In genomic region chr2:118763469-118763868, GRCm38 (mm10) we compare ENCODE assay signal across 10 mouse cellular contexts. TPM values are rescaled to one million over a fixed set of nuclear protein-coding genes. Genes with fewer than 3 reads are reported as not detected.
DNase-seq lines count a peak whose midpoint lies in the region; ATAC-seq and TF ChIP-seq lines count a peak whose summit lies in the region.
"Had no signal": no experiment of that assay in that cellular context is flagged by ENCODE, and none has a peak within 500 bp of the region (broad histone marks: within the 10 kb centered on the region; RNA-seq: fewer than 3 reads in every experiment).

No protein-coding gene starts in this region.

- no peak overlapping the region for H3K4me3 ChIP-seq in midbrain, embryonic 13.5 days (replicated peaks)
- H3K4me3 ChIP-seq in midbrain, postnatal 0 days (ENCODE audit: low read depth, low read length), result no peak overlapping the region
- no peak overlapping the region for H3K4me3 ChIP-seq in forebrain, embryonic 13.5 days
- H3K4me3 ChIP-seq in hindbrain, embryonic 16.5 days (ENCODE audit: low read length), result no peak overlapping the region
- H3K4me3 ChIP-seq in lung, embryonic 14.5 days (ENCODE audit: low read depth, low read length), result no peak overlapping the region
- H3K4me3 ChIP-seq: limb, embryonic 13.5 days had no signal

- WGBS in midbrain, embryonic 13.5 days, result 62% methylated on average over 7 of the region's 7 CpGs
- WGBS in midbrain, postnatal 0 days, result 60% methylated on average over 7 of the region's 7 CpGs
- 61% methylated on average over 7 of the region's 7 CpGs for WGBS in forebrain, embryonic 13.5 days
- WGBS in hindbrain, embryonic 16.5 days, result 64% methylated on average over 7 of the region's 7 CpGs
- WGBS in lung, embryonic 14.5 days, result 55% methylated on average over 6 of the region's 7 CpGs

- H3K9me3 ChIP-seq in midbrain, embryonic 13.5 days, result no peaks in the 10 kb centered on the region
- H3K9me3 ChIP-seq in midbrain, postnatal 0 days (ENCODE audit: low read length), result no peaks in the 10 kb centered on the region
- no peaks in the 10 kb centered on the region for H3K9me3 ChIP-seq in forebrain, embryonic 13.5 days (replicated peaks)
- H3K9me3 ChIP-seq in hindbrain, embryonic 16.5 days (ENCODE audit: control insufficient read depth, low read length), result no peaks in the 10 kb centered on the region
- no peaks in the 10 kb centered on the region for H3K9me3 ChIP-seq in lung, embryonic 14.5 days (ENCODE audit: low read depth, low read length)
- H3K9me3 ChIP-seq: limb, embryonic 13.5 days had no signal

- H3K4me2 ChIP-seq in midbrain, embryonic 13.5 days (replicated peaks), result no peak overlapping the region
- no peak overlapping the region for H3K4me2 ChIP-seq in midbrain, postnatal 0 days (ENCODE audit: low read depth, low read length, poor library complexity, severe bottlenecking)
- H3K4me2 ChIP-seq in forebrain, embryonic 13.5 days, result no peak overlapping the region
- no peak overlapping the region for H3K4me2 ChIP-seq in hindbrain, embryonic 16.5 days (ENCODE audit: low read length)
- H3K4me2 ChIP-seq in lung, embryonic 14.5 days, result no peak overlapping the region

- peaks cover 49% of the 10 kb centered on the region for H3K4me1 ChIP-seq in midbrain, embryonic 13.5 days (replicated peaks)
- peaks cover 8% of the 10 kb centered on the region for H3K4me1 ChIP-seq in midbrain, postnatal 0 days (ENCODE audit: insufficient read depth, low read length)
- H3K4me1 ChIP-seq in forebrain, embryonic 13.5 days, result peaks cover 50% of the 10 kb centered on the region
- peaks cover 31% of the 10 kb centered on the region for H3K4me1 ChIP-seq in hindbrain, embryonic 16.5 days (ENCODE audit: control insufficient read depth, insufficient read depth, low read depth, low read length)
- H3K4me1 ChIP-seq in lung, embryonic 14.5 days (ENCODE audit: insufficient read depth), result peaks cover 30% of the 10 kb centered on the region

- TF ChIP-seq CTCF in midbrain, postnatal 0 days (IDR thresholded peaks at IDR 0.05), result no peak
- no peak for TF ChIP-seq CTCF in lung, embryonic 14.5 days (IDR thresholded peaks at IDR 0.05; ENCODE audit: low read depth)

- H3K36me3 ChIP-seq in midbrain, embryonic 13.5 days, result no peaks in the 10 kb centered on the region
- H3K36me3 ChIP-seq in midbrain, postnatal 0 days (ENCODE audit: insufficient read depth, low read length), result no peaks in the 10 kb centered on the region
- no peaks in the 10 kb centered on the region for H3K36me3 ChIP-seq in forebrain, embryonic 13.5 days (ENCODE audit: poor library complexity, severe bottlenecking)
- no peaks in the 10 kb centered on the region for H3K36me3 ChIP-seq in hindbrain, embryonic 16.5 days (ENCODE audit: control insufficient read depth, insufficient read depth, low read length)
- no peaks in the 10 kb centered on the region for H3K36me3 ChIP-seq in lung, embryonic 14.5 days (ENCODE audit: insufficient read depth)
- H3K36me3 ChIP-seq: limb, embryonic 13.5 days had no signal

- no peak overlapping the region for H3K9ac ChIP-seq in midbrain, embryonic 13.5 days (replicated peaks)
- no peak overlapping the region for H3K9ac ChIP-seq in midbrain, postnatal 0 days (replicated peaks; ENCODE audit: low read length, poor library complexity, severe bottlenecking)
- no peak overlapping the region; the same call in 1 of the 2 replicates for H3K9ac ChIP-seq in forebrain, embryonic 13.5 days
- no peak overlapping the region for H3K9ac ChIP-seq in hindbrain, embryonic 16.5 days (ENCODE audit: low read depth, low read length)
- H3K9ac ChIP-seq in lung, embryonic 14.5 days, result no peak overlapping the region
- H3K9ac ChIP-seq: limb, embryonic 13.5 days had no signal

- H3K27ac ChIP-seq in midbrain, embryonic 13.5 days, result peak overlapping the region; percentile 97; the same call in 1 of the 2 replicates
- no peak overlapping the region for H3K27ac ChIP-seq in midbrain, postnatal 0 days (ENCODE audit: low read depth, low read length)
- H3K27ac ChIP-seq in forebrain, embryonic 13.5 days, result peak overlapping the region; percentile 99
- peak overlapping the region; percentile 91; the same call in 1 of the 2 replicates for H3K27ac ChIP-seq in hindbrain, embryonic 16.5 days (ENCODE audit: low read depth, low read length)
- H3K27ac ChIP-seq in lung, embryonic 14.5 days (ENCODE audit: low read depth), result peak overlapping the region; percentile 96

- DNase-seq in midbrain, postnatal 0 days (ENCODE audit: low spot score), result no peak
- peak; percentile 37 for DNase-seq in lung, embryonic 14.5 days
- no peak for DNase-seq in embryo, embryonic 10 days (ENCODE audit: low spot score)
- no peak for DNase-seq in testis, postnatal 14 days (ENCODE audit: low spot score)
- DNase-seq in urinary bladder, postnatal 25 days (ENCODE audit: low spot score), result no peak

- no peak for ATAC-seq in midbrain, embryonic 13.5 days
- ATAC-seq in midbrain, postnatal 0 days (ENCODE audit: low FRiP score), result no peak
- no peak for ATAC-seq in forebrain, embryonic 13.5 days
- no peak for ATAC-seq in hindbrain, embryonic 16.5 days
- no peak for ATAC-seq in lung, embryonic 14.5 days (ENCODE audit: insufficient read depth)

- H3K27me3 ChIP-seq in midbrain, embryonic 13.5 days, result peaks cover 14% of the 10 kb centered on the region; the same call in 1 of the 2 replicates
- no peaks in the 10 kb centered on the region for H3K27me3 ChIP-seq in midbrain, postnatal 0 days (ENCODE audit: insufficient read depth, low read length)
- H3K27me3 ChIP-seq in forebrain, embryonic 13.5 days, result no peaks in the 10 kb centered on the region
- no peaks in the 10 kb centered on the region for H3K27me3 ChIP-seq in hindbrain, embryonic 16.5 days (replicated peaks; ENCODE audit: control insufficient read depth, insufficient read depth, low read length)
- H3K27me3 ChIP-seq in lung, embryonic 14.5 days (ENCODE audit: insufficient read depth, low read length), result no peaks in the 10 kb centered on the region; the same call in 1 of the 2 replicates

RNA-seq across cellular contexts. Expression of gene Ccdc9b, which starts 1.0 kb away (rescaled TPM):
- polyA plus RNA-seq in midbrain, embryonic 13.5 days (2015; fragmentation: Nextera tagmentation; extraction: Ambion mirVana), result 1.7 and 2.1 TPM in 2 replicates
- total RNA-seq in midbrain, postnatal 0 days (2014; rRNA removed), result 1.5 and 3.4 TPM in 2 replicates
- 0.74 and 0.79 TPM in 2 replicates for polyA plus RNA-seq in midbrain, postnatal 0 days (2015; fragmentation: Nextera tagmentation; extraction: Ambion mirVana)
- polyA plus RNA-seq in forebrain, embryonic 13.5 days (2015; fragmentation: Nextera tagmentation; extraction: Ambion mirVana), result 1.5 and 2.0 TPM in 2 replicates
- polyA plus RNA-seq in hindbrain, embryonic 16.5 days (2015; fragmentation: Nextera tagmentation; extraction: Ambion mirVana), result 1.0 and 1.3 TPM in 2 replicates
- 0.50 and 0.55 TPM in 2 replicates for polyA plus RNA-seq in lung, embryonic 14.5 days (2014; fragmentation: Nextera tagmentation; extraction: Ambion mirVana)

RNA-seq across cellular contexts. Expression of gene Phgr1, which starts 9.1 kb away (rescaled TPM):
- not detected in 2 replicates for polyA plus RNA-seq in midbrain, embryonic 13.5 days (2015; fragmentation: Nextera tagmentation; extraction: Ambion mirVana)
- not detected in 2 replicates for total RNA-seq in midbrain, postnatal 0 days (2014; rRNA removed)
- polyA plus RNA-seq in midbrain, postnatal 0 days (2015; fragmentation: Nextera tagmentation; extraction: Ambion mirVana), result not detected in 2 replicates
- not detected in 2 replicates for polyA plus RNA-seq in forebrain, embryonic 13.5 days (2015; fragmentation: Nextera tagmentation; extraction: Ambion mirVana)
- not detected in 2 replicates for polyA plus RNA-seq in hindbrain, embryonic 16.5 days (2015; fragmentation: Nextera tagmentation; extraction: Ambion mirVana)
- not detected in 2 replicates for polyA plus RNA-seq in lung, embryonic 14.5 days (2014; fragmentation: Nextera tagmentation; extraction: Ambion mirVana)
- total RNA-seq: common myeloid progenitor, adult 5-6 weeks had no signal
- polyA plus RNA-seq: limb, embryonic 13.5 days had no signal

RNA-seq across cellular contexts. Expression of gene Disp2, which starts 16.1 kb away (rescaled TPM):
- 32.7 and 35.8 TPM in 2 replicates for polyA plus RNA-seq in midbrain, embryonic 13.5 days (2015; fragmentation: Nextera tagmentation; extraction: Ambion mirVana)
- total RNA-seq in midbrain, postnatal 0 days (2014; rRNA removed), result 180 and 201 TPM in 2 replicates
- polyA plus RNA-seq in midbrain, postnatal 0 days (2015; fragmentation: Nextera tagmentation; extraction: Ambion mirVana), result 68.7 and 72.6 TPM in 2 replicates
- polyA plus RNA-seq in forebrain, embryonic 13.5 days (2015; fragmentation: Nextera tagmentation; extraction: Ambion mirVana), result 13.6 and 15.7 TPM in 2 replicates
- polyA plus RNA-seq in hindbrain, embryonic 16.5 days (2015; fragmentation: Nextera tagmentation; extraction: Ambion mirVana), result 82.9 and 87.0 TPM in 2 replicates
- polyA plus RNA-seq in lung, embryonic 14.5 days (2014; fragmentation: Nextera tagmentation; extraction: Ambion mirVana), result 0.59 and 0.64 TPM in 2 replicates
- total RNA-seq: common myeloid progenitor, adult 5-6 weeks had no signal

RNA-seq across cellular contexts. Expression of gene Inafm2, which starts 17.9 kb away (rescaled TPM):
- polyA plus RNA-seq in midbrain, embryonic 13.5 days (2015; fragmentation: Nextera tagmentation; extraction: Ambion mirVana), result 24.6 and 25.8 TPM in 2 replicates
- total RNA-seq in midbrain, postnatal 0 days (2014; rRNA removed), result 13.5 and 17.4 TPM in 2 replicates
- 12.6 and 13.3 TPM in 2 replicates for polyA plus RNA-seq in midbrain, postnatal 0 days (2015; fragmentation: Nextera tagmentation; extraction: Ambion mirVana)
- 26.3 and 27.0 TPM in 2 replicates for polyA plus RNA-seq in forebrain, embryonic 13.5 days (2015; fragmentation: Nextera tagmentation; extraction: Ambion mirVana)
- 20.2 and 20.4 TPM in 2 replicates for polyA plus RNA-seq in hindbrain, embryonic 16.5 days (2015; fragmentation: Nextera tagmentation; extraction: Ambion mirVana)
- 24.3 and 25.0 TPM in 2 replicates for polyA plus RNA-seq in lung, embryonic 14.5 days (2014; fragmentation: Nextera tagmentation; extraction: Ambion mirVana)

RNA-seq across cellular contexts. Expression of gene Plcb2, which starts 35.2 kb away (rescaled TPM):
- polyA plus RNA-seq in midbrain, embryonic 13.5 days (2015; fragmentation: Nextera tagmentation; extraction: Ambion mirVana), result 0.11 and 0.13 TPM in 2 replicates
- 0.52 and 2.4 TPM in 2 replicates for total RNA-seq in midbrain, postnatal 0 days (2014; rRNA removed)
- polyA plus RNA-seq in midbrain, postnatal 0 days (2015; fragmentation: Nextera tagmentation; extraction: Ambion mirVana), result 0.53 and 0.63 TPM in 2 replicates
- polyA plus RNA-seq in forebrain, embryonic 13.5 days (2015; fragmentation: Nextera tagmentation; extraction: Ambion mirVana), result 0.17 and 0.43 TPM in 2 replicates
- 0.88 and 1.1 TPM in 2 replicates for polyA plus RNA-seq in hindbrain, embryonic 16.5 days (2015; fragmentation: Nextera tagmentation; extraction: Ambion mirVana)
- 1.3 and 1.5 TPM in 2 replicates for polyA plus RNA-seq in lung, embryonic 14.5 days (2014; fragmentation: Nextera tagmentation; extraction: Ambion mirVana)
